Mouse (Mus musculus): ENCODE measurements around the gene Plekha5.
"Not testable (repeated sequence)": the region's sequence is repeated elsewhere in the genome, so short reads cannot be mapped to it uniquely, and the experiment has no call there.

The Plekha5 gene

GRCm38 (mm10) chr6:140489570-140489969 is 65.7 kb downstream of the Plekha5 start:
- no peak for DNase-seq (ENCODE audit: low spot score in 2 of 2)

GRCm38 (mm10) chr6:140490220-140490619 is 66.4 kb downstream of the Plekha5 start:
- DNase-seq (ENCODE audit: low spot score in 2 of 2): no peak

- no peak for DNase-seq (ENCODE audit: low spot score in 2 of 2)
Measured at GRCm38 (mm10) chr6:140490921-140491537, 67.2 kb downstream of the Plekha5 start.

GRCm38 (mm10) chr6:140492043-140492442 is 68.2 kb downstream of the Plekha5 start:
- DNase-seq (ENCODE audit: low spot score in 2 of 2): no peak

- DNase-seq (ENCODE audit: low spot score in 2 of 2): no peak
Measured at GRCm38 (mm10) chr6:140498074-140498473, 74.2 kb downstream of the Plekha5 start.

- no peak for DNase-seq (ENCODE audit: low spot score in 2 of 2)
Measured at GRCm38 (mm10) chr6:140498958-140499357, 75.1 kb downstream of the Plekha5 start.

GRCm38 (mm10) chr6:140500829-140501228 is 77.0 kb downstream of the Plekha5 start:
- DNase-seq (ENCODE audit: low spot score in 2 of 2): not testable (repeated sequence)

- DNase-seq (ENCODE audit: low spot score in 2 of 2): no peak
Measured at GRCm38 (mm10) chr6:140501841-140502240, 78.0 kb downstream of the Plekha5 start.

GRCm38 (mm10) chr6:140504796-140505195 is 80.9 kb downstream of the Plekha5 start:
- no peak for DNase-seq (ENCODE audit: low spot score in 2 of 2)

GRCm38 (mm10) chr6:140507605-140508004 is 83.8 kb downstream of the Plekha5 start:
- no peak for DNase-seq (ENCODE audit: low spot score in 2 of 2)

- DNase-seq (ENCODE audit: low spot score in 2 of 2): no peak
Measured at GRCm38 (mm10) chr6:140508475-140509150, 84.8 kb downstream of the Plekha5 start.

GRCm38 (mm10) chr6:140509151-140509530 is 85.3 kb downstream of the Plekha5 start:
- no peak for DNase-seq (ENCODE audit: low spot score in 2 of 2)

GRCm38 (mm10) chr6:140512016-140512415 is 88.2 kb downstream of the Plekha5 start:
- DNase-seq (ENCODE audit: low spot score in 2 of 2): no peak

GRCm38 (mm10) chr6:140512427-140512826 is 88.6 kb downstream of the Plekha5 start:
- no peak for DNase-seq (ENCODE audit: low spot score in 2 of 2)

- DNase-seq (ENCODE audit: low spot score in 2 of 2): peak; percentile 33 to 41
Measured at GRCm38 (mm10) chr6:140514205-140515110, 90.6 kb downstream of the Plekha5 start.

GRCm38 (mm10) chr6:140515550-140515949 is 91.7 kb downstream of the Plekha5 start:
- DNase-seq (ENCODE audit: low spot score in 2 of 2): no peak

- no peak for DNase-seq (ENCODE audit: low spot score in 2 of 2)
Measured at GRCm38 (mm10) chr6:140516202-140516601, 92.3 kb downstream of the Plekha5 start.

GRCm38 (mm10) chr6:140517188-140517587 is 93.3 kb downstream of the Plekha5 start:
- DNase-seq (ENCODE audit: low spot score in 2 of 2): no peak

GRCm38 (mm10) chr6:140519019-140519418 is 95.2 kb downstream of the Plekha5 start:
- DNase-seq (ENCODE audit: low spot score in 2 of 2): no peak

- no peak for DNase-seq (ENCODE audit: low spot score in 2 of 2)
Measured at GRCm38 (mm10) chr6:140519488-140520159, 95.8 kb downstream of the Plekha5 start.

- DNase-seq (ENCODE audit: low spot score in 2 of 2): no peak
Measured at GRCm38 (mm10) chr6:140520961-140521360, 97.1 kb downstream of the Plekha5 start.

- DNase-seq (ENCODE audit: low spot score in 2 of 2): no peak
Measured at GRCm38 (mm10) chr6:140521832-140522231, 98.0 kb downstream of the Plekha5 start.
